7 mouse cellular contexts compared by ENCODE assay signal in the genomic region with DNA sequence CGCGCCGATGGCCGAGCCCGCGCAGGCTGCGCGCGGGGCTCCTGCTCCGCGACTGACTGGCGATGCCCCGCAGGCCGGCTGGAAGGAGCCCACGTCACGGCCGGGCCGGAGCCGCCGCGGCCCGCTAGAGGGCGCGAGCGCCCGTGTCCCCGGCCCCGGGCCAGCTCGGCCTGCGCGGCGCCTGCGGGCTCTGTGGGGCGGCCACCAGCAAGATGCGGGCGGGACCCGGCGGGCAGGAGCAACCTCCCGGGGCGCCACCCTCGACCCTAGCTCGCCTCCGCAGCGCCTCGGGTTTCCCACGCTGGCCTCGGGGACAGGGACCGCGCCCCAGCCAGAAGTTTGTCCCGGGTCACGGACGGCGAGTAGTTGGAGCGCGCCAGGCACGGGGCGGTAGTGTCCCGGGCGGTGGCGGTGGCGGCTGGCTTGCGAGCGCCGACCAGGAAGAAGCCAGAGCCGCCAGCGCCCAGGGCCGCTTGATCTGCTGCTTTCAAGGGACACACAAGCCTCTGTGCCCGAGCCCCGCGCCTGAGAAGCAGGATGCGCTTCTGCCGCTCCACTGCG. TPM values are rescaled to one million over a fixed set of nuclear protein-coding genes. Genes with fewer than 3 reads are reported as not detected.
DNase-seq lines count a peak whose midpoint lies in the region; ATAC-seq and TF ChIP-seq lines count a peak whose summit lies in the region.

A gene (minus strand): TSS at position 7 of the 561 bp plus-strand sequence.

- H3K4me3 ChIP-seq in embryonic facial prominence, embryonic 12.5 days = peak within 1 kb of the TSS; percentile 68
- H3K4me3 ChIP-seq in midbrain, embryonic 10.5 days = peak within 1 kb of the TSS; percentile 68
- H3K4me3 ChIP-seq in spleen, adult 2 months (ENCODE audit: extremely low read depth, insufficient read depth, insufficient read length) = peak within 1 kb of the TSS; percentile 52

- peak; percentile 93 for DNase-seq in brain, embryonic 14.5 days (ENCODE audit: low read depth)
- DNase-seq in heart, adult 18-20 months = peak in 1 of 2 experiments; percentile 94
- peak; percentile 79 for DNase-seq in kidney, adult 11 months
- DNase-seq in left cerebral cortex, postnatal 4 days = peak; percentile 80
- DNase-seq in midbrain, embryonic 10.5 days (ENCODE audit: low spot score) = peak; percentile 89
- peak in 1 of 2 experiments; percentile 10 for DNase-seq in spleen, adult 2 months (ENCODE audit: low read depth in 1 of 2, low spot score in 2 of 2)

- under 1% methylated on average over 70 of the region's 73 CpGs for WGBS in embryonic facial prominence, embryonic 12.5 days
- under 1% methylated on average over 69 of the region's 73 CpGs for WGBS in midbrain, embryonic 10.5 days
- 1% methylated on average over 72 of the region's 73 CpGs for WGBS in spleen, adult 2 months

- H3K4me1 ChIP-seq in embryonic facial prominence, embryonic 12.5 days = peaks cover 12% of the 10 kb centered on the region; the same call in 1 of the 2 replicates
- peaks cover 33% of the 10 kb centered on the region for H3K4me1 ChIP-seq in midbrain, embryonic 10.5 days
- H3K4me1 ChIP-seq in spleen, adult 2 months (ENCODE audit: control insufficient read depth, insufficient read depth, insufficient read length) = peaks cover 2% of the 10 kb centered on the region; the same call in 1 of the 2 replicates

- H3K27ac ChIP-seq in embryonic facial prominence, embryonic 12.5 days = peak within 1 kb of the TSS; percentile 41; the same call in 1 of the 2 replicates
- H3K27ac ChIP-seq in midbrain, embryonic 10.5 days (replicated peaks) = peak within 1 kb of the TSS; percentile 92
- H3K27ac ChIP-seq in spleen, adult 2 months (ENCODE audit: insufficient read depth, low read length) = peak within 1 kb of the TSS; percentile 60

- H3K36me3 ChIP-seq in embryonic facial prominence, embryonic 12.5 days = no peaks in the 10 kb centered on the region
- no peaks in the 10 kb centered on the region for H3K36me3 ChIP-seq in midbrain, embryonic 10.5 days
- no peaks in the 10 kb centered on the region for H3K36me3 ChIP-seq in spleen, adult 2 months (ENCODE audit: control insufficient read depth, insufficient read depth, low read length)

- H3K9ac ChIP-seq in embryonic facial prominence, embryonic 12.5 days = peak within 1 kb of the TSS; percentile 56

- TF ChIP-seq CTCF in brain, embryonic 14.5 days (IDR thresholded peaks at IDR 0.05; ENCODE audit: borderline replicate concordance, extremely low read depth, insufficient read depth, insufficient read length) = peak; percentile 70
- TF ChIP-seq CTCF in spleen, adult 2 months (IDR thresholded peaks at IDR 0.05; ENCODE audit: extremely low read depth, insufficient read depth, insufficient read length, insufficient replicate concordance) = no peak

- ATAC-seq in embryonic facial prominence, embryonic 12.5 days (ENCODE audit: insufficient number of reproducible peaks, insufficient read depth, low FRiP score, low TSS enrichment) = peak; percentile 92

- H3K4me2 ChIP-seq in embryonic facial prominence, embryonic 12.5 days (replicated peaks) = peak within 1 kb of the TSS; percentile 75

- intact Hi-C loops in left cerebral cortex, postnatal 4 days (cut with DNase I) = loop anchor here (5.0 to 10.0 kb wide), 3 partner anchors 120 to 670 kb away; no protein-coding TSS in a partner anchor

- H3K27me3 ChIP-seq in embryonic facial prominence, embryonic 12.5 days = peaks cover 13% of the 10 kb centered on the region
- H3K27me3 ChIP-seq in midbrain, embryonic 10.5 days (ENCODE audit: low read depth, poor library complexity, severe bottlenecking) = peaks cover 58% of the 10 kb centered on the region
- peaks cover 14% of the 10 kb centered on the region for H3K27me3 ChIP-seq in spleen, adult 2 months (ENCODE audit: control insufficient read depth, insufficient read depth, low read length)

- H3K9me3 ChIP-seq in embryonic facial prominence, embryonic 12.5 days = no peaks in the 10 kb centered on the region
- H3K9me3 ChIP-seq in midbrain, embryonic 10.5 days (replicated peaks) = no peaks in the 10 kb centered on the region; the same call in 1 of the 2 replicates

- peak; percentile 69 for TF ChIP-seq POLR2A in brain, embryonic 14.5 days (IDR thresholded peaks at IDR 0.05; ENCODE audit: borderline replicate concordance, extremely low read depth, insufficient read depth, insufficient read length, poor library complexity, severe bottlenecking)
- peak; percentile 7; the same call in 1 of the 2 replicates for TF ChIP-seq POLR2A in spleen, adult 2 months (IDR thresholded peaks at IDR 0.05; ENCODE audit: low read depth, low read length)

RNA-seq across cellular contexts. Expression of the gene that starts here (rescaled TPM):
- 11.1 and 20.1 TPM in 2 replicates for polyA plus RNA-seq in brain, embryonic 14.5 days (2012; rRNA removed)
- 16.7 and 17.2 TPM in 2 replicates for polyA plus RNA-seq in embryonic facial prominence, embryonic 12.5 days (2016; fragmentation: Nextera tagmentation; extraction: Ambion mirVana)
- total RNA-seq in heart, adult 18-20 months (2021) = 10 to 100 TPM; 80.1 to 86.3 TPM
- 10 to 100 TPM; 39.6 to 43.9 TPM for total RNA-seq in left cerebral cortex, postnatal 4 days (2021)
- 6.4 and 7.5 TPM in 2 replicates for polyA plus RNA-seq in midbrain, embryonic 10.5 days (2016; fragmentation: Nextera tagmentation; extraction: Ambion mirVana)
- polyA plus RNA-seq in spleen, adult 2 months (2012; rRNA removed) = 3.6 and 5.0 TPM in 2 replicates

Comparison
In these comparisons a context has a peak if more than half of its experiments do, and no peak if none do; other contexts are left out.
1. H3K27ac ChIP-seq: peak in every context shown above with its lines; median percentile 92 in midbrain, embryonic 10.5 days; 60 in spleen, adult 2 months; 41 in embryonic facial prominence, embryonic 12.5 days.